Mouse (Mus musculus): ENCODE results near the gene Galntl6.

- TF ChIP-seq POLR2A (IDR thresholded peaks at IDR 0.05; ENCODE audit: low read depth, low read length) (no peak), CTCF (IDR thresholded peaks at IDR 0.05; ENCODE audit: extremely low read depth, insufficient read depth, insufficient read length, insufficient replicate concordance) (no peak)
These were observed 403.4 kb downstream of the Galntl6 start for GRCm38 (mm10) chr8:58509051-58509450.
